Mouse (Mus musculus) hindbrain, embryonic 10.5 days (tissue): ENCODE data around the gene Prr12. TPM values are rescaled to one million over a fixed set of nuclear protein-coding genes. Genes with fewer than 3 reads are reported as not detected.

Source experiments
- DNase-seq: peaks from one replicate; pipeline ENCODE4 v3.0.0-alpha.2; 2017; ENCODE audit warnings: low spot score
- H3K27ac ChIP-seq: fragments of 300-500 bp; sonication (generic); 2 replicates; pipeline ENCODE4 v1.5.1; 2016; ENCODE audit warnings: mild to moderate bottlenecking, moderate library complexity
- H3K27me3 ChIP-seq: fragments of 300-500 bp; sonication (generic); 2 replicates; pipeline ENCODE4 v1.6.1; 2016; ENCODE audit warnings: mild to moderate bottlenecking; ENCODE audit not compliant: poor library complexity, insufficient read depth, severe bottlenecking
- H3K36me3 ChIP-seq: fragments of 300-500 bp; sonication (generic); 2 replicates; pipeline ENCODE4 v1.6.1; 2016; ENCODE audit warnings: mild to moderate bottlenecking, moderate library complexity
- H3K4me1 ChIP-seq: fragments of 300-500 bp; sonication (generic); replicated peaks from 2 replicates; pipeline ENCODE4 v1.6.1; 2016; ENCODE audit warnings: mild to moderate bottlenecking
- H3K4me3 ChIP-seq: fragments of 300-500 bp; sonication (generic); 2 replicates; pipeline ENCODE4 v1.5.1; 2016; ENCODE audit warnings: mild to moderate bottlenecking, moderate library complexity
- H3K9me3 ChIP-seq: fragments of 300-500 bp; sonication (generic); 2 replicates; pipeline ENCODE4 v1.6.1; 2016; ENCODE audit warnings: mild to moderate bottlenecking, moderate library complexity
- WGBS: fragments of 180-500 bp; shearing (Covaris S2); methylation state at CpG from one replicate; pipeline ENCODE4 v1.1.7; 2016; 5-methylcytosine and 5-hydroxymethylcytosine counted together
- polyA plus RNA-seq: library from polyadenylated mRNA; unstranded; fragments of >200 nt; fragmentation: Nextera tagmentation; extraction: Ambion mirVana; gene quantifications from 2 replicates; pipeline ENCODE4 v1.2.1, GENCODE M21; 2016

The Prr12 gene
- polyA plus RNA-seq, 1 experiment from 2014 or later = 13.4 TPM

GRCm38 (mm10) chr7:45073949-45074348 is 21.3 kb upstream of the Prr12 start:
- no peaks in the 10 kb centered on the region for H3K27me3 ChIP-seq
- H3K4me3 ChIP-seq = no peak overlapping the region
- DNase-seq = no peak
- H3K4me1 ChIP-seq = no peaks in the 10 kb centered on the region
- no peak overlapping the region for H3K27ac ChIP-seq
- no peaks in the 10 kb centered on the region for H3K9me3 ChIP-seq
- WGBS = 88% methylated on average over 12 of the region's 12 CpGs
- H3K36me3 ChIP-seq = peaks cover 52% of the 10 kb centered on the region

- Histone ChIP-seq H3K9me3 (no peaks in the 10 kb centered on the region), H3K36me3 (peaks cover 52% of the 10 kb centered on the region), H3K27ac (no peak overlapping the region), H3K4me1 (no peaks in the 10 kb centered on the region), H3K4me3 (no peak overlapping the region), H3K27me3 (no peaks in the 10 kb centered on the region)
- no peak for DNase-seq
- 79% methylated on average over 7 of the region's 7 CpGs for WGBS
These were observed 20.6 kb upstream of the Prr12 start for GRCm38 (mm10) chr7:45073171-45073707.

GRCm38 (mm10) chr7:45072230-45072629 is 19.5 kb upstream of the Prr12 start:
- Histone ChIP-seq H3K36me3 (peaks cover 44% of the 10 kb centered on the region), H3K4me1 (no peaks in the 10 kb centered on the region), H3K4me3 (no peak overlapping the region), H3K27me3 (no peaks in the 10 kb centered on the region), H3K9me3 (no peaks in the 10 kb centered on the region), H3K27ac (no peak overlapping the region)
- 72% methylated on average over 2 of the region's 2 CpGs for WGBS
- DNase-seq = no peak

- Histone ChIP-seq H3K27me3 (no peaks in the 10 kb centered on the region), H3K4me3 (no peak overlapping the region), H3K9me3 (no peaks in the 10 kb centered on the region), H3K4me1 (no peaks in the 10 kb centered on the region; the same call in 1 of the 2 replicates), H3K27ac (no peak overlapping the region), H3K36me3 (peaks cover 19% of the 10 kb centered on the region)
- DNase-seq = no peak
- 93% methylated on average over 2 of the region's 2 CpGs for WGBS
These were observed 17.0 kb upstream of the Prr12 start for GRCm38 (mm10) chr7:45069671-45070070.

DNA sequence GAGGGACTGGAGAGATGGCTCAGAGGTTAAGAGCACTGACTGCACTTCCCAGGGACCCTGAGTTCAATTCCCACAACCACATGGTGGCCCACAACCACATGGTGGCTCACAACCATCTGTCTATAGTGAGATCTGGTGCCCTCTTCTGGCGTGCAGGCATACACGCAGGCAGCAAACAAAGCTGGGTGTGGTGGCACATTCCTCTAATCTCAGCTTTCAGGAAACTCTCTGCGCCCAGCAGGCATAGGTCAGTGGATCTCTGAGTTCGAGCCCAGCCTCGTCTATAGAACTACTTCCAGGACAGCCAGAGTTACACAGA is 15.3 kb upstream of the Prr12 start:
- Histone ChIP-seq H3K4me1 (peaks cover 12% of the 10 kb centered on the region), H3K36me3 (0 out of 2 replicates have a peak, but pooled peaks cover 5% of the 10 kb centered on the region), H3K27me3 (no peaks in the 10 kb centered on the region), H3K9me3 (no peaks in the 10 kb centered on the region), H3K4me3 (no peak overlapping the region), H3K27ac (no peak overlapping the region)
- 32% methylated on average over 5 of the region's 5 CpGs for WGBS
- peak; percentile 59 for DNase-seq

DNA sequence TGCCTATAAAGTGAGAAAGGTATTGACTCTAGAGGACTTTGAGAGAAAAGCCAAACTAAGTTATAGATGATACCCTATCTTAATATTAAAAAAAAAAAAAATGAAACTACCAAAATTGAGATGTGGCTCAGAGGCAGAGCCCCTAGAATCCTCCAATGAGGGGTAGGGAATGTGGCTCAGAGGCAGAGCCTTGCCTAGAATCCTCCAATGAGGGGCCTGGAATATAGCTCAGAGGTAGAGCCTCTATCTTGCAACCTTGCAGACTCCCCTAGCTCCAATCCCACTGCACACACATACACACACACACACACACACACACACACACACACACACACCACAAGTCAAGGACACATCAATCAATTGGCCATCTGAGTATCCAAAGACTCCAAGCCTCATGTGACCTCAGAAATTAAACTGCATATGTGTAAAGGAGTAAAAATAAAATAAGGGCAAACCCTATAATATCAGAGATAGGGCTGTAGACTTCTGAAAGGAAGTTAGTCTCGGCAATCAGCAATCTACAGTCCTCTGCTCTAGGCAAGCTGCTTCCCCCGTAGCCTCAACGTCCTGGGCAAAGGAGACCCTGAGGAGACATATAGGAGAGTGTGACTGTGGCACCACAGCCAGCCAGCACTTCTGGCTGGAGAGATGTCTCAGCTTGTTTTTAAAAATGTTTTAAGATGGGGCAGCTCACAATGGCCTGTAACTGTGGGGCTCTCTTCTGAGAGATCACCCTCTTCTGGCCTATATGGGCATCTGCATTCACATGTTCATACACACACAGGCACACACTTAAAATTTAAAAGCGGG is 14.7 kb upstream of the Prr12 start:
- Histone ChIP-seq H3K27ac (no peak overlapping the region), H3K36me3 (0 out of 2 replicates have a peak, but pooled peaks cover 5% of the 10 kb centered on the region), H3K27me3 (no peaks in the 10 kb centered on the region), H3K9me3 (no peaks in the 10 kb centered on the region), H3K4me1 (peaks cover 14% of the 10 kb centered on the region), H3K4me3 (no peak overlapping the region)
- 70% methylated on average over 4 of the region's 4 CpGs for WGBS
- DNase-seq = no peak

- Histone ChIP-seq H3K4me1 (peaks cover 46% of the 10 kb centered on the region), H3K27ac (peak within 1 kb of the TSS; percentile 91), H3K9me3 (no peaks in the 10 kb centered on the region), H3K36me3 (no peaks in the 10 kb centered on the region), H3K27me3 (no peaks in the 10 kb centered on the region), H3K4me3 (peak within 1 kb of the TSS; percentile 71)
- under 1% methylated on average over 31 of the region's 31 CpGs for WGBS
- DNase-seq = peak; percentile 96
These were observed 9.7 kb upstream of the Prr12 start, which contains the start of the genes Nosip and Prrg2 for GRCm38 (mm10) chr7:45062239-45062835. TSS of gene Nosip (plus strand) at chr7:45062429. TSS of gene Prrg2 (minus strand) at chr7:45062677.

DNA sequence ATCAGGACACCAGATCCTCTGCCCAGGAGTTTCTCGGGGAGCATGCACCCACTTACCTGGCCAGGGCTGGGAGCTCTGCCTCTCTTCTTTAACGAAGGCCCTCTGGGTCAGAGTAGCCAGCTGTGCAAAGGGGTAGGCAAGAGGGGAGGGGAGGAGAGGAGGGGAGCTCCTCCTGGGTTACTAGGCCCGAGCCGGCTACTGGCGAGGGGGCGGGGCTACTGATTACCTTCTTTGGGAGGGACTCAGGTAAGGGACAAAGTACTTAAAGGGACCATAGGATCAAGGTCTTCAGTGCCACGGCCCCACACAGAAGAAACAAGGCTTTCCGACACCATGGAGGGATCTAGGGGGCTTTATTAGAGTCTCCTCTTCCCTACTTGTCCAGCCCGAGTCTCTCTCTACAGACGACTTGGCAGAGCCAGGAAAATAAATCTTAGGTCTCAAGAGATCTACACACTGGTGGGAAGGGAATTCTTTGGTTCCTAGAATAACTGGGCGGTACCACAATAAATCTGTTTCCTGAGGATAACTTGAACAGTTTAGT is 8.9 kb upstream of the Prr12 start:
- H3K4me1 ChIP-seq = peaks cover 48% of the 10 kb centered on the region
- WGBS = 20% methylated on average over 11 of the region's 11 CpGs
- no peaks in the 10 kb centered on the region for H3K36me3 ChIP-seq
- no peak for DNase-seq
- H3K4me3 ChIP-seq = peak overlapping the region; percentile 71
- peak overlapping the region; percentile 91 for H3K27ac ChIP-seq
- no peaks in the 10 kb centered on the region for H3K9me3 ChIP-seq
- no peaks in the 10 kb centered on the region for H3K27me3 ChIP-seq

GRCm38 (mm10) chr7:45060632-45061122 is 8.0 kb upstream of the Prr12 start:
- H3K4me3 ChIP-seq = no peak overlapping the region; the same call in 1 of the 2 replicates

DNA sequence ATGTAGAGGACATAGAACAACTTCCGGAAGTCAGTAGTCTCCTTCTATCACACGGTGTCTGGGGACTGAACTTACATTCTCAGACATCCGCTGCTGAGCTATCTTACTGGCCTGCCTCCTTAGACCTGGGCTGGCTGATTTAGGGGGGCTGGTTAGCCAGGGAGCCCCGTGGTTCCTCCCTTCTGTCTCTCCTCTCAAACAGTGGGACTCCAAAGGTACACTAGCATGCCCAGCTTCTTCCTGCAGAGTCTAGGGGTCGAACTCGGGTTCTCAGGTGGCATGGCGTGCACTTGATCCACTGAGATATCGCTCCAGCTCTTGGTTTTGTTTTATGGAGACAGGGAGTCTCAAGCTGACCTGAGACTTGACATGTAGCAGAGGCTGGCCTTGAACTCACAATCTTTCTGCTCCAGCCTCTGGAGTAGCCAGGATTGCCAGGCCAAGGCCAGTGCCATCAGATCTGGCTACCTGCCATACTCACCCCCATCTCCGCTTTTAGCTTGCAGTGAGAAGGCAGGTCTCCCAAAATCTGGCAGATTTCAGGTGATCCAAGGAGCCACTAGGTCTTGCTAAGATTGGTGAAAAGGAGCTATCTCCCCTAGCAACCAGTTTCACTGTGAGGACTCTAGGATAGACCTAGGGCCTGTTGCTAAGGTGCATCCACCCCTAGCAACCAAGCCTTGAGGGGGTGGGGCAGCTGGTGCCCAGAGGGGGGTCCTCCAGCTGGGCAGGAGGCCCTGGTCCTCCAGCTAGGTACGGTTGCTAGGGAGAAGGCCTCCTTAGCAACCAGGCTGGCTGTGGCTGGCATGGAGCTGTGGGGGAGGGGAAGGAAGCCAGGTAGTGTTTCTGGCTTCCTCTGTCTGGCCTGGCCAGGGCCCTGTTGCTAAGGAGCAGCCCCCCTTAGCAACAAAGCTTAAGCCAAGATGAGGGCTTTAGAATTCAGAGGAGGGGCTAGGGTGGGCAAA is 6.2 kb upstream of the Prr12 start:
- WGBS = 80% methylated on average over 10 of the region's 10 CpGs
- DNase-seq = no peak
- H3K4me1 ChIP-seq = peaks cover 53% of the 10 kb centered on the region
- no peaks in the 10 kb centered on the region for H3K9me3 ChIP-seq
- H3K36me3 ChIP-seq = no peaks in the 10 kb centered on the region
- H3K27me3 ChIP-seq = no peaks in the 10 kb centered on the region
- H3K4me3 ChIP-seq = peak overlapping the region; percentile 28
- H3K27ac ChIP-seq = peak overlapping the region; percentile 59; the same call in 1 of the 2 replicates

More at GRCm38 (mm10) chr7:45060632-45061122, 8.0 kb upstream of the Prr12 start:
- no peak for DNase-seq
- H3K4me1 ChIP-seq = peaks cover 49% of the 10 kb centered on the region
- WGBS = 91% methylated on average over 6 of the region's 6 CpGs
- H3K27ac ChIP-seq = no peak overlapping the region
- no peaks in the 10 kb centered on the region for H3K9me3 ChIP-seq
- H3K36me3 ChIP-seq = no peaks in the 10 kb centered on the region
- H3K27me3 ChIP-seq = no peaks in the 10 kb centered on the region

- no peak for DNase-seq
- Histone ChIP-seq H3K9me3 (no peaks in the 10 kb centered on the region), H3K27me3 (no peaks in the 10 kb centered on the region), H3K27ac (no peak overlapping the region), H3K4me3 (no peak overlapping the region), H3K4me1 (peaks cover 52% of the 10 kb centered on the region), H3K36me3 (no peaks in the 10 kb centered on the region; the same call in 1 of the 2 replicates)
These were observed 4.3 kb upstream of the Prr12 start for GRCm38 (mm10) chr7:45056972-45057348.
